Mouse (Mus musculus) ES-CJ7 (cell line): Measurements from ENCODE around the gene Mark3.

Experiments used
- DNase-seq: peaks from one replicate; pipeline ENCODE4 v3.0.0; 2011; ENCODE audit warnings: low read depth, low spot score

Mark3 gene

DNA sequence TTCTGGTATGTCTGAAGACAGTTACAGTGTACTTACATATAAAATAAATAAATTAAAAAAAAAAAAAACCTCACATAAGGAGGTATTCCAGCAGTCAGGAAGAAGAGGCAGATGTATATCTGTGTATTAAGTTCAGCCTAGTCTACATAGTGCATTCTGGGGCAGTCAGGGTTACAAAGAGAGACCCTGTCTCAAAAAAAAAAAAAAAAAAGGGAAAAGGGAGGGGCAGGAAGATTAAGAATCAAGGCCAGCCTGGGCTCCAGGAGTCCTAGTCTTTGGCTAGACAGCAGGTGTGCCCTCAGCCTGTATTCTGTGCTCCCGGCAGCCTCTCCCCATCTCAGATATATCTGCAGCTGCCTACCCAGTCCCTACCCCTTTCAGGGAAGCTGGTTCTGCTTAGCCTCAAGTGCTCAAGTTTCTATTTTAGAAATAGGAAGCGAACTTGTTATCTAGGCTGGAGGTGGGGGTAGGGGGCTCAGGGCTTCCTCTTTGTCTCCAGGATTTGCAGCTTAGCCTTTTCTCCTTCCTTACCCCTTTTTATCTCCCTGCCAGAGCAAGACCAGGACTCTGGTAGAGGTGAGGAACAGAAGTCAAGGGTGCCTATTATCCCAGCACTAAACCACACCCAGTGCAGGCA is 100.6 kb downstream of the Mark3 start:
- peak; percentile 52 for DNase-seq

DNA sequence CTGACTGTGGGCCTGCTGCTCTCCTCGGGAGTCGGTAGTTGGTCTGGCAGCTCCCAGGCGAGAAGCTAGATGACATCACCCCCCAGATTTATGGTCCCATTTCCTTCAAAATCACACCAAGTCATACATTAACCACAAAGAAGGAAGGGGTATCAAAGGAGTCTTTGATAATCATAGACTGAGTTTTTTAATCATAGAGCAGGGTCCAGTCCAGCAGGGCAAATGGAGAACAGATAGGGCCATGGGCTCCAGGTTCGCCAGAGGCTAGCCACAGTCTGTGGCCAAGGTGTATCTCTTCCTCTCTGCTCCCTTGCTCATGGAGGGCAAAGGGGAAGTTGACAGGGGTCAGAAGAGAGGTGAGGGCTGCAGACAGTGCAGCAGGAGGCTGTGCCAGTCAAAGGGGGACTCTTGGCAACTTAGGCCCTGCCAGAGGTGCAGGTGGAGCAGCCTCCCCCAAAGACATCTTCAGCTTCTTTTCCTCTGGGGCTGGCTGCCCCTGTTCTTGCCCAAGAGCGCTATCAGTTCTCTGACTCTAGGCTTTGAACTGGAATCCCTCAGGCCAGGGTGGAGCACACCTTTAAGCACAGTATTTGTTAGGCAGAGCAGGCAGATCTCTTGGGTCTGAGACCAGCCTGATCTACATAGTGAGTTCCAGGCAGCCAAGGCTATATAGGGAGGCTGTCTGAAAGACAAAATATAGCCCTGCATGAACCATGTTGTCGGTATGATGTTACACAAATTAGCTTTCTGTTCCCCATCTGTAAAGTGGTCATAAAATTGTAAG is 101.7 kb downstream of the Mark3 start:
- peak; percentile 85 for DNase-seq

DNA sequence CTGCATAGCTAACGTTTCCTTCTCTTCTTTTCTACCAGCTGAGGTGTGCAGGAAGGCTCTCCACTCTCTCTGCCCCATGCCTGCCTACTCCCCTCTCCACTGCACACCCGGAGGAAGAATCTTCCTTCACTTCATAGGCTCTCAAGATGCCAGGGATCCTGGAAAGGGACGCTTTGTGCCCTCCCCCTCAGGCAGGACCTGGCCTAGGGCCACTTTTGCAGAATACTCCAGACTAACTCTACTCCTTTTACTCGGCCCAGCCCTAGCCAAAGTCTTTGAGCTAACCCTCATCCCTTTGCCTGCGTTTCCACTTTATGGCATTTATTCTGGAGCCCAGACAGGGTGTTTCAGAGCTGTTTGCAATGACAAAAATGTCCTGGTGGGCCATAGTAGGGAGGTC is 103.1 kb downstream of the Mark3 start:
- no peak for DNase-seq

DNA sequence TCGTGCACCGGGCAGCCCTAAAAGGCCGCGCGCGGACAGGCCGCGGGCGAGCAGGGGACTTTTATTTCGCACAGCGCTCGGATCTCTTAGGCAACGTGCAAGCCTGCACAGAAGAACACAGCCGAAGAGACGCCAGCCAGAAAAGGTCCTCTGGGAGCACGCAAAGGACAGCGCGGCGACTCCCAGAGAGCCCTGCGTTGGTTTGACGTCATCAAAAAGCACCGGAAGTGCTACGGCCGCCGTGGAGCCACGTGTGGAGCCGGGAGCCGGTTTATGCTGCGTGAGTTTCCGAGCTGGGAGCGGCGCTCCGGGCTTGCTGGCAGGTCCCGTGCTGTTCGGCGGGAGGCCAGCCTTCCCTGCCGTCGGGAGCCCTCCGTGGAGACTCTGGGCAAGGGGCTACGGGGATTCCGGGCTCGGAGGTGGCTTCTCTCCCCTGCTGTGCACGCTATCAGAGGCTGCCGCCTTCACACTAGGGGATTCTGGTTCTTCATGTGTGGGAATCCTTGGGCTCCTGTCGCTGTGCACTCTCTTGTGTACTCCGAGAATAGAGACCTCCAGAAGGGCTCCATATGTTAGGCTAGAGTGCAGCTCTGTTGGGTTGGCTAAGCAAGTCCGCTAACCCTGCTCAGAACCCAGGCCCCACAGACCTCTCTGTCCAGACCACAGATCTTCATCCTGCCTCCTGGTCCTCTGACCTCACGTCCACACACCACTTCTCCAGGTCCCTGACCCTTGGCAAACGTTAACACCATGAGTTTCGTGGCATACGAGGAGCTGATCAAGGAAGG is 103.8 kb downstream of the Mark3 start, which contains the start of gene Trmt61a:
TSS of gene Trmt61a (plus strand) at position 224 of the 788 bp plus-strand sequence.
- DNase-seq, result peak; percentile 89

DNA sequence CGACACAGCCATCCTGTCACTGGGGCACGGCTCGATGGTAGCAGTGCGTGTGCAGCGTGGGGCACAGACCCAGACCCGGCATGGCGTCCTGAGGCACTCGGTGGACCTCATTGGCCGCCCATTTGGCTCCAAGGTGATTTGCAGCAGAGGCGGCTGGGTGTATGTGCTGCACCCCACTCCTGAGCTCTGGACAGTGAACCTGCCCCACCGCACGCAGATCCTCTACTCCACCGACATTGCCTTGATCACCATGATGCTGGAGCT is 104.3 kb downstream of the Mark3 start:
- DNase-seq, result no peak

DNA sequence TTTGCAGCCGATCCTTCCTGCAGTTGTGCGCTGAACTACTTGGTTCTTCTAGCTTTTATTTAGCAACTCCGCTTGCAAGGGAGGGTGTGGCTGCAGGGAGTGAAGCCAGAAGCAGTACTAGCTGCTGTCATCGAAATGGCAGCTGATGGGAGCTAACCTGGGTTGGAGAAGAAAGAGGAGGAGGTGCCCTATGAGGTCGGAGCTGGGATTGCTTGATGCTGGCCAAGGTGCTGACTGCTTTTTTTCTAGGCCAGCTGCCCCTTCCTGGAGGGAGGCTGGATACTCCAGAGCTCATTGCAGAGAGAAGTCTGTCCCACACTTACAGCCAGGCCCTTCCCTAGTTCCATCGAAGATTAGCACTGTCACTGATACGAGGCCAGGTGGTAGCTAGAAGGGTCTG is 104.7 kb downstream of the Mark3 start:
- DNase-seq, result peak; percentile 57

DNA sequence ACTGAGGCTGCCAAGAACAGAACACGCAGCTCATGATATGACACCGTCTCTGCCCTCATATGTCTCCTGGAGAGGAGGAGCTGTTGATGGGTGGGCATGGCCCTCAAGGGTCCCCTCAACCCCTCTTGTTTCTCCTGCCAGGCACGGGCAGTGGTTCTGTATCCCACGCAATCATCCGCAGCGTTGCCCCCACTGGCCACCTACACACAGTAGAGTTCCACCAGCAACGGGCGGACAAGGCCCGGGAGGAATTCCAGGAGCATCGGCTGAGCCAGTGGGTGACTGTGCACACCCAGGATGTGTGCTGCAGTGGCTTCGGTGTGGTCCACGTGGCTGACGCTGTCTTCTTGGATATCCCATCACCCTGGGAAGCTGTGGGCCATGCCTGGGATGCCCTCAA is 106.3 kb downstream of the Mark3 start:
- no peak for DNase-seq

DNA sequence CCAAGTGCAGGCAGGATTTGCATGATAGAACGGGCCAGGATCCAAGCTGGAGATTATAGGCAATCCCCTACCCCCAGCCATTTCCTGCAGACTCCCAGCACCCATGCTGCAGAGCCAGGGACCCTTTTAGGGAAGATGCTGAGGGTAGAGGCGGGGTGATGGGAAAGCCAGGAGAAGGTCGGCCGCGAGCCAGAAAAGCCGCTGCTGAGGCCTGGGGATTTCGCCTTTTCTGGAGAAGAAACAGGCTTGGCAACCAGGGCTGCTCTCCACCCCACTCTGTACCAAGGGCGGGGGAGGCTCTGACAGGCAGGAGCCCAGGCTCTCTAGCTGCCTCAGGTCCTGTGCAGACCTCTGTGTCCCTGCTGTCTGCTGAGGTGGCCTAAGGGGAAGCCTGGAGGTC is 107.0 kb downstream of the Mark3 start:
- DNase-seq, result no peak

DNA sequence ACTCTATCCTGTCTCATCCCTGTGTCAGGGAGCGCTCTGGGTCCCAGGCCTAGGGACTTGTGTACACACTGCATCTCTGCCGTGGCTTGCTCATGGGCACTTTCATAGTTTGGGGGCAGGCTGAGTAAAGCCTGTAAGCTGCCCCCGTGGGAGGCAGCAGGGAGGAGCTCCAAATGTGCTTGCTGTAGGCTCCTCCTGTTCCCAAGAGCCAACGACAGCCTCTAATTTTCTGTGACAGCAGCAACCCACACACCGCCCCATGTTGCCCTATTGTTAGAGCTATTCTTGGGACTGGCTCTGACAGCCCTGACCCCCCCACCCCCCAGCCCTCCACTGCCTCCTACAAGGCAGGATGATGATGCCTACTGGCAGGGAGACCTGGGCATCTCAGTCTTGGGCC is 107.7 kb downstream of the Mark3 start:
- no peak for DNase-seq

DNA sequence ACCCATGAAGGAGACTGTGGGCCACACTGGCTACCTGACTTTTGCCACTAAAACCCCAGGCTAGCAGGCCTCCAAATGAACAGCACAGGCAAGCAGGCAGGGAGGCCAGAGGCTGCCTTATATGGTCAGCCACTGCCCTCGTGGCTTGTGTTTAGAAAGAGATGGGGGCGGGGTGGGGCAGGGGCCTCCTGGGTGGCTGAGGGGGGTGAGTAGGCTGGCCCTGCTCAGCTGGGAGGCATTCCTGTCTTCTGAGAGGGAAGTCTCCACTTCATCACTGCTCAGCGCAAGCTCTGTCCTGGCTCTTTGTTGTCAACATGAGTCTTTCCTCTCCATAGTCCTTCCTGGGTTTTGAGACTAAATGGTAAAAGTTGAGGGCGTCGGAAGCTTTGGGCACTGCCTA is 108.5 kb downstream of the Mark3 start:
- DNase-seq, result no peak

DNA sequence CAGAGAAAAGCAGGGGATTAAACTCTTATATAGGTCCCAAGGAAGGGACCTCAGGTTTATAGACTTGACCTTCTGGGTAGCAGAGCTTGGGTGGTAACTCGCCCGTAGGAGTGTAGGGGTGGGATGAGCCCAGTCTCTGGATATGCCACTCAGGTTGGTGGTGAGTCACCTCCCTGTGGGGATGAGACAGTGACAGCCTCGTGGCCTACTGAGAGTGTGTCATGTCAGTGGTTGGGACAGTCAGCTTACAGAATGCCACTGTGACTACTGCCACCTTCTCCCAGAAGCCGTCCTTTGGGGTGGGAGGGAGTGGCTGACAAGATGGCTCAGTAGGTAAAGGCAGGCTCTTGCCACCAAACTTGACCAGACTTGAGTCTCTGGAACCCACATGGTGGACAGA is 112.1 kb downstream of the Mark3 start:
- no peak for DNase-seq

DNA sequence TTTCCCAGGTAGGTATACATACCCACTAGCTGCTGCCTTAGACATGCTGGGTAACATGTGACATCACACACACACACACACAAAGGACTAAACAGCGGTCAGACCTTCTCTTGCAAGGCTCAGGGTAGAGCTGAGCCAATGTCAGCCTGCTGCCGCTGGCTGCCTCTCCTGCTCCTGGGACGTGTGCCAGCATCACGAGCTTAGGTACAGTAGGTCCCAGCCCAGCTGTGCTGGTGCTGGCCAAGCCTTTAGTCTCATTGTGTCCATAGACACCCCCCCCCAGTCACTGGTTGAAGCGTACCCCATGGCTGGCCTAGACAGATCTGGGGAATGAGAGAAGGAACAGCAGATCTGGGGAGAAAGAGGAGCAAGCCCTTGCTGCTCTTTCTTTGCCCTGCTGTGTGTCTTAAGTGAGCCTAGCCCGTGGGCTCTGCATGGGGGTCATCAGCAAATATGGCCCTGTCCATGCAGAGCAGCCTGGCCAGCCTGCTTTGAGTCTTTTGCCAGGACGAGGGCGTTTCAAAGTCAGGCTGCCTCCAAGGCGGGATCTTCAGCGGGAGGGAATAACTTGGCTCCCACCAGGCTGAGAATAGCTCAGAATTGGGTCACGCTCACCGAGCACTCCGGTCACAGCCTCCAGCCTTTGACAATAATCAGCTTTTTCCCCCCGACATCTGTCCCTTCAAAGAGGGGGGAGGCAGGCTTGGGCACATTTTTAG is 113.2 kb downstream of the Mark3 start:
- DNase-seq, result no peak

DNA sequence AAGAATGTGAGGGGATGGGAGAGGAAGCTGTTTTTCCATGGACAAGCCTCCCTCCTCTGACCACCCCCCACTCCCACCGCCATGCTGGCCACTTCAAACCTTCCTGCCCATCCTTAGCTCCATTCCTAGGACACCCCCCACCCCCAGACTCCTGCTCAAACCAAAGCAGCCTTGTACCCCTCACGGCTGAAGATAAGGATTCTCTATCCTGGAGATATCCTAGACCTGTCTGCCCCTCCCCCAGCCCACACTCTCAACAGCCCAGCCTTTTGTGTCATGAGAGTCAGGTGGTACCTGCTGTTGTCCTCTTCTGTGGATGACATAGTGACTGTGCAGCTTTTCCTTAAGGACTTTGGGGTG is 113.7 kb downstream of the Mark3 start:
- no peak for DNase-seq

DNA sequence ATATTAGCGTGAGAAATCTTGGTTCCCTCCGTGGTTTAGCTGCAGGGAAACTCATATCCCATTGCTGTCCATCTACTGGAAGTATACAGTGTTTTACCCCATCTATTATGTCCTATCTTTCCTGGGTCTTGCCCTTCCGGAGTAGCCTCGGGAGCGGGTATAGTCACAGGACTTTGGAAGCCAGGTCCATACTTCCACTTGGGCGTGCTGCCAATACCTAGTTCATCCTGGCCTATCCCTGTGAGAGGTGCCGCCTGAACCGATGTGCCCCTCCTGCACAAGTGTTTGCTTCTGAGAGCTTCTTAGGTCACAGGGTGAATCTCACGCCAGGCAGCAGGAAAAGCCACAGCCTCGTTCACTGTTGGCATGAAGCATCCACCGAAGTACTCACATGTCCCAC is 115.1 kb downstream of the Mark3 start:
- DNase-seq, result no peak

DNA sequence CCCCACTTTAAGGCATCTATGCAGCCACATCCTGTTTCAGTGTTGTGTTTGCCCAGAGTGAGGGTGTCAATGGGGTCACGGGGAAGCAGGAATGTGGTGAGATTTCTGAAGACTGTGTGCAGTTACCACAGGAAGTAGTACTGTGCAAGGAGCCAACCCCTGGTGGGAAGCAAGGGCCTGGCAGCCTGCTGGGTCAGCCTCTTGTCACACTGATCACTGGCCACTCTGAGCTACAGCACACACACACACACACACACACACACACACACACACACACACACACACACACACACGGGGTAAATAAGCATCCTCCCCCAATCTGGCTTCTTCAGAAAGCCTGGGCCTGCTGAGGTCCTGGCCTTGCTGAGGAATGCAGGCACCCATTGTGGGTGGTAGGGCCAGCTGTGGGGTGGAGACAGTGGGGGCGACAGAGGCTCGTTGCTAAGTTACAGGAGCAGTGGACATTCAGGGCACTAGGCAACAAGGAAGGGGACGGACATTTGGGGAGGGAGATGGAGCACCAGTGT is 117.1 kb downstream of the Mark3 start:
- no peak for DNase-seq

DNA sequence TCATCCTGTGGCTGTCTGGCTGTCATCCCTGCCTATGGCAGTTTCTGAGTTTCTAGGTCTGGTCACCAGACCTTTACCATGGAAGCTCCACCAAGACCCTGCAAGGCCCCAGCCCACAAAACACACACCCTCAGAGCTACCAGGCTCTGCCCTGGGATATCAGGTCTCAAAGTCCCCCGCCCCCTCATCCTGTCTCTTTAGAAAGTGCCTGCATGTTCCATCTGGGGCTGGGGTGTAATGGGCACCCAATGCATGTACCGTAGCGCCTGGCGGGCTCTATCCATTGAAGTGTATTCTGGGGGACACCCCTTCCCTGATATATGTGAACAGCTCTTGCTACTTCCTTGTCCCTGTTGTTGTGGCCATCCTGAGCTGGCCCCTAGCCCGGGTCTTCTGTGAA is 118.6 kb downstream of the Mark3 start:
- DNase-seq, result no peak

DNA sequence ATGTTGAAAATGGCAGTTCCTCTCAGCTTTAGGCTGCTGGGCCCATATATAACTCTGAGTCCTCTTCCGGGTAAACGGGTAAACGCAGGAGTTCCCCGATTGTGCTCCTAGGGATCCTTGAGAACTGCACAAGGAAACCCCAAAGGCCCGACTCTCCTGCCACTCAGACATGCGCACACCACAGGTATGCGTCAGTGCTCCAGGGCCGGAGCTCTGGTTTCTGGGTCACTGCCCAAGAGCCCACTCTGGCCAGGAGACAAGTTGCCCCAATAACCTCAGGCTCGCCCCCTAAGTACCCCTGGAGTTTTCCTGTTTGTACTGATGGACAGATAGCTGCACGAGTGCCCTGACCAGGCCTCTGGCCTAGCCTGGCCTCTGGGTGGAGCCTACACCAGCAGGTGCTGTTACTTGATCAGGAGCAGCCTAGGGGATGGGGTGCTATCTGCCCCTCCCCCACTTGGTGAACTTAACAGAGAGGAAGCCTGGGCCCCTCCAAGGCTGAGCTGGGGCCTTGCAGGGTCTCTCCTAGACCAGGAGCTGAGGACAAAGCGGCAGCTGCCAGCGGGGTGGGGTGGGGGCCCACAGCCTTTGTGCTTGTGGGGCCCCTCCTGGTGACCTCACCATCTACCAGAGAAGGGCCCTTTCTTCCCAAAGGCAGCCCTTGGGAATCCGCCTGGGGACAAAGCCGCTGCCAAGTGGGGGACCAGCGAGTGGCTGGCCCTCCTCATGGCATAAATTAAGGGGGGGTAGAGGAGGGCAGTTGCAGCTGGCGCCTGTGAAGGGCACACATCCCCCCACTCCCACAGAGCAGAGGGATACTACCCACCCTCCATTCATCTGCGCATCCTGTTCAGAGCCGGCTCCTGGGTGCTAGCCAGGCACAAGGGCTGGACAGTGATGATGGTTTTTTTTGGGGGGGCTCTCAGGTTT is 119.3 kb downstream of the Mark3 start:
- DNase-seq, result no peak

DNA sequence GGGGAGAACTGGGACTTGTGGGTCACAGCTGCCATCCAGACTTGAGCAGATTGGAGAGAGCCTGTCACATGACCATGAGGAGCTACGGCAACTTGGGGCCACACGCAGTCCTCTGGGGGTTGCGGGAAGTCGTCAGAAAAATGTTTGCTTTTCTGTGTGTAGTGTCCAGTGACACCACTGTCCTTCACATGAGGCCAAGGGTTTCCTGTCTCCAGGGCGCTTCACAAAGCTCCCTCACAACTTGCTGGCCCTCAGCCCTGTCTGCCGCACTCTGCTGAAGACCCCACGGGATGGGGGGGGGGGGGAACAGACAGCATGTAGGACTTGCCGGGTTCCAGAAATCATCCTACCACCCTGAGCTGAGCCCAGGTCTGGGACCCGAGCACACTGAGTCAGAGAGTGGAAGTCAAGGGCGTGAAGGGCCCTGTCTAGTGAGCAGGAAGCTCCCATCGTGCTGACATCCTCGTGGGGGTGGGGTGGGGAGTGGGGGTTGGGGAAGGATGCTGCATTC is 120.0 kb downstream of the Mark3 start:
- no peak for DNase-seq

DNA sequence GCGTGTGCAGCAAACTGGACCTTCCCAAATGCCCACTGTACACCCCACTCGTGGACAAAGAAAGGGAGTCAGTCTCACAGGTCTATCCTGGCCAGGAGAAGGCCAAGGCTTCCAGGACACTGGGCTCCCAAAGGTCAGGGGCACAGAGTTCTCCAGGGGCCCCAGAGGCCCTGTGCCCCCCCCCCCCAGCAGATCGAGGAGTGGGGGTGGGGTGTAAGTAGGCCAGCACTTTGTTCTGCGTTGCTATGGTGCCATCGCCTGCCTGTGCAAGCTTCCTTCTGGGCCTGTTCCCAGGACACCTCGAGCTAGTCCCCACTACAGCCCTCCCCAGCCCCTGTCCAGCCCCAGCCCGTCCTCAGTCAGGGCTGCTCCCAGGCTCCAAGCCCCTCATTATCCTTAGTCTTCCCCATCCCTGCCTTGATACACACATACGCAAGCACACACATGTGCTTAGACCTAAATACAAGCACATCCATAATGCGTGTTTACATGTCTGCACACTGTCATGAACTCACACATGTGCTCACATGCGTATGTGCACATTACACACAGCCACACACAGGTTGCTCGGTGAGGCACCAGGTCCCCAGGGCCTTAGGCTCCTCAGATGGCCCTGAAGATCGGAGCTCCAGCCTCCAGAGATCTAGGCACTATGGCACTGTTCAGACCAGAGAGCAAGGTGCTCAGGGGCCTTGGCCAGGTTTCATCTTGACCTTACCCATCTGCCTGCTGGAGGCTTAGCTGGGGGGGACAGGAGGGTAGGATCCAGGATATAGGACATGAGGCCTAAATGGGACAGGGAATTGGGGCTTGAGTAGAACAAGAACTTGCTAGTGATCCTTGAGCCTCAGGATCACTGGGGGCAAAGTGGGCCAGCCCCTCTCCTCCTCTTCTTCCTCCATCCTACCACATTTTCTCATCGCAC is 120.8 kb downstream of the Mark3 start:
- DNase-seq, result no peak

DNA sequence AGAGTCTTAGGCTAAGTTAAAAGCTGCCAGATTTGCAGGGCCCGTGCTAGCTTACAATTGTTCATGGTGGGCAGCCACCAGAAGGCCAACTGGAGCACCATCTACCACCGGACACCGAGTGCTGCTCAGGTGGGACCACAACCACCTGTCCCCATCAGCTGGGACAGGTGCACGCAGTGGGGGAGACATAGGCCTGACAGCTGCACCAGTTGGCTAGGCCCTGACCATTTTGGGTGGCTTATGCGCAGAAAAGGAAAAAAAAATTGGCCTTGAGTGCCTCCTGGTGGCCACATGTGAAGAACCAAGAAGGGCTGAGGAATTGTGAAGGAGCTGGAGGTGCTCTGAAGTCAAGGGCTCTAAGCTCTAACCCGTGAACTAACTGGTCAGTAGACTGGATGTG is 121.9 kb downstream of the Mark3 start:
- peak; percentile 78 for DNase-seq
